Mouse (Mus musculus): ENCODE measurements around the gene Gm20683. TPM values are rescaled to one million over a fixed set of nuclear protein-coding genes. Genes with fewer than 3 reads are reported as not detected.
"Not testable (repeated sequence)": the region's sequence is repeated elsewhere in the genome, so short reads cannot be mapped to it uniquely, and the experiment has no call there.

Gene Gm20683
- total and polyA plus RNA-seq, 2 experiments from 2014 or later = 11.9 to 25.8 TPM

GRCm38 (mm10) chr17:25810890-25811289 is 30.7 kb downstream of the Gm20683 start:
- no peaks in the 10 kb centered on the region for H3K9me3 ChIP-seq (ENCODE audit: low read length)
- peaks cover 18% of the 10 kb centered on the region for H3K4me1 ChIP-seq (ENCODE audit: insufficient read depth, low read length)
- H3K36me3 ChIP-seq (ENCODE audit: insufficient read depth, low read length) = 0 out of 2 replicates have a peak, but pooled peaks cover 3% of the 10 kb centered on the region
- peak overlapping the region; percentile 36; the same call in 1 of the 2 replicates for H3K9ac ChIP-seq (replicated peaks; ENCODE audit: low read length, poor library complexity, severe bottlenecking)
- H3K4me2 ChIP-seq (ENCODE audit: low read depth, low read length, poor library complexity, severe bottlenecking) = peak overlapping the region; percentile 96
- H3K27me3 ChIP-seq (ENCODE audit: insufficient read depth, low read length) = no peaks in the 10 kb centered on the region
- DNase-seq (ENCODE audit: low spot score) (no peak), ATAC-seq (ENCODE audit: low FRiP score) (no peak)
- TF ChIP-seq CTCF (IDR thresholded peaks at IDR 0.05) = no peak
- no peak overlapping the region for H3K27ac ChIP-seq (ENCODE audit: low read depth, low read length)
- 73% methylated on average over 4 of the region's 4 CpGs for WGBS
- no peak overlapping the region; the same call in 1 of the 2 replicates for H3K4me3 ChIP-seq (ENCODE audit: low read depth, low read length)

- H3K9me3 ChIP-seq (ENCODE audit: low read length) = no peaks in the 10 kb centered on the region
- peak; percentile 62 for DNase-seq (ENCODE audit: low spot score)
- H3K4me2 ChIP-seq (ENCODE audit: low read depth, low read length, poor library complexity, severe bottlenecking) = peak overlapping the region; percentile 96
- peaks cover 18% of the 10 kb centered on the region for H3K4me1 ChIP-seq (ENCODE audit: insufficient read depth, low read length)
- H3K4me3 ChIP-seq (ENCODE audit: low read depth, low read length) = peak overlapping the region; percentile 89
- peak overlapping the region; percentile 97 for H3K9ac ChIP-seq (replicated peaks; ENCODE audit: low read length, poor library complexity, severe bottlenecking)
- TF ChIP-seq CTCF (IDR thresholded peaks at IDR 0.05) = 0 out of 2 replicates have a peak, but pooled peaks have one; percentile 17
- ATAC-seq (ENCODE audit: low FRiP score) = peak; percentile 38
- H3K27me3 ChIP-seq (ENCODE audit: insufficient read depth, low read length) = no peaks in the 10 kb centered on the region
- no peaks in the 10 kb centered on the region for H3K36me3 ChIP-seq (ENCODE audit: insufficient read depth, low read length)
- H3K27ac ChIP-seq (ENCODE audit: low read depth, low read length) = peak overlapping the region; percentile 98
- WGBS = 5% methylated on average over 24 of the region's 25 CpGs
Observed at GRCm38 (mm10) chr17:25809606-25810340, 31.8 kb downstream of the Gm20683 start.

GRCm38 (mm10) chr17:25808789-25809605 is 32.6 kb downstream of the Gm20683 start, which contains the start of gene Fbxl16:
Fbxl16 (plus strand) TSS chr17:25809085.
- H3K4me3 ChIP-seq (ENCODE audit: low read depth, low read length) = peak within 1 kb of the TSS; percentile 89
- peaks cover 18% of the 10 kb centered on the region for H3K4me1 ChIP-seq (ENCODE audit: insufficient read depth, low read length)
- DNase-seq (ENCODE audit: low spot score) (peak; percentile 97), ATAC-seq (ENCODE audit: low FRiP score) (peak; percentile 86)
- peak within 1 kb of the TSS; percentile 98 for H3K27ac ChIP-seq (ENCODE audit: low read depth, low read length)
- peak within 1 kb of the TSS; percentile 96 for H3K4me2 ChIP-seq (ENCODE audit: low read depth, low read length, poor library complexity, severe bottlenecking)
- peak; percentile 61 for TF ChIP-seq CTCF (IDR thresholded peaks at IDR 0.05)
- peak within 1 kb of the TSS; percentile 97 for H3K9ac ChIP-seq (replicated peaks; ENCODE audit: low read length, poor library complexity, severe bottlenecking)
- WGBS = under 1% methylated on average over 82 of the region's 100 CpGs
- no peaks in the 10 kb centered on the region for H3K27me3 ChIP-seq (ENCODE audit: insufficient read depth, low read length)
- H3K9me3 ChIP-seq (ENCODE audit: low read length) = no peaks in the 10 kb centered on the region
- no peaks in the 10 kb centered on the region for H3K36me3 ChIP-seq (ENCODE audit: insufficient read depth, low read length)

GRCm38 (mm10) chr17:25808028-25808427 is 33.5 kb downstream of the Gm20683 start:
- Histone ChIP-seq H3K27me3 (ENCODE audit: insufficient read depth, low read length) (no peaks in the 10 kb centered on the region), H3K4me2 (ENCODE audit: low read depth, low read length, poor library complexity, severe bottlenecking) (peak overlapping the region; percentile 96), H3K9me3 (ENCODE audit: low read length) (no peaks in the 10 kb centered on the region), H3K4me1 (ENCODE audit: insufficient read depth, low read length) (peaks cover 19% of the 10 kb centered on the region), H3K36me3 (ENCODE audit: insufficient read depth, low read length) (no peaks in the 10 kb centered on the region), H3K9ac (replicated peaks; ENCODE audit: low read length, poor library complexity, severe bottlenecking) (peak overlapping the region; percentile 97), H3K4me3 (ENCODE audit: low read depth, low read length) (peak overlapping the region; percentile 89), H3K27ac (ENCODE audit: low read depth, low read length) (peak overlapping the region; percentile 98)
- DNase-seq (ENCODE audit: low spot score) (no peak), ATAC-seq (ENCODE audit: low FRiP score) (no peak; the same call in 1 of the 2 replicates)
- no peak for TF ChIP-seq CTCF (IDR thresholded peaks at IDR 0.05)
- WGBS = 29% methylated on average over 5 of the region's 5 CpGs

- H3K4me1 ChIP-seq (ENCODE audit: insufficient read depth, low read length) = peaks cover 23% of the 10 kb centered on the region; the same call in 1 of the 2 replicates
- WGBS = 40% methylated on average over 2 of the region's 2 CpGs
- DNase-seq (ENCODE audit: low spot score); H3K36me3 ChIP-seq (ENCODE audit: insufficient read depth, low read length); H3K9ac ChIP-seq (replicated peaks; ENCODE audit: low read length, poor library complexity, severe bottlenecking); ATAC-seq (ENCODE audit: low FRiP score); H3K4me3 ChIP-seq (ENCODE audit: low read depth, low read length); H3K27me3 ChIP-seq (ENCODE audit: insufficient read depth, low read length); H3K9me3 ChIP-seq (ENCODE audit: low read length); H3K27ac ChIP-seq (ENCODE audit: low read depth, low read length); H3K4me2 ChIP-seq (ENCODE audit: low read depth, low read length, poor library complexity, severe bottlenecking): not testable (repeated sequence)
- TF ChIP-seq CTCF (IDR thresholded peaks at IDR 0.05) = peak; percentile 56
Observed at GRCm38 (mm10) chr17:25807452-25807851, 34.1 kb downstream of the Gm20683 start.

All from midbrain, postnatal 0 days (tissue).